Mouse (Mus musculus) ovary, adult 18-20 months (tissue): ENCODE results near the gene Sorbs2.

Source experiments
- DNase-seq: peaks from one replicate; pipeline ENCODE4 v3.0.0; 2022; ENCODE audit warnings: low spot score, mixed read lengths

Gene Sorbs2

DNA sequence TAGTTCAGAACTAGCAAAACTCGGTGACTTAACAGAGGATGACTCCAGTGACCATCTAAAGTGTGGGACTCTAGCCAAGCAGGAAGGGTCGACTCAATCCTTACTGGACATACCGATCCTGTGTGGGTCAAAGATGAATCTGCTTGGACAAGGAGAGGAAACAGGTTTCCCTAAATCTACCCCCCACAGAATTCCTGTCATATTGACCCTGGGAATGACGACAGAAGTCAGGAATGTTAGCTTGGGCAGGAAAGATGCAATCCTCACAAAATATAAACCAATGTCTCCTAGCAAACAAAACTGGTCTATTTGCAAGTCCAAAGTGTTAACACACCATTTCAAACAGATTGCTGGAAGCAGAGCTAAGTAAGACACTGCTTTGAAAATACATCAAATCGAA is 118.8 kb downstream of the Sorbs2 start:
- no peak for DNase-seq

DNA sequence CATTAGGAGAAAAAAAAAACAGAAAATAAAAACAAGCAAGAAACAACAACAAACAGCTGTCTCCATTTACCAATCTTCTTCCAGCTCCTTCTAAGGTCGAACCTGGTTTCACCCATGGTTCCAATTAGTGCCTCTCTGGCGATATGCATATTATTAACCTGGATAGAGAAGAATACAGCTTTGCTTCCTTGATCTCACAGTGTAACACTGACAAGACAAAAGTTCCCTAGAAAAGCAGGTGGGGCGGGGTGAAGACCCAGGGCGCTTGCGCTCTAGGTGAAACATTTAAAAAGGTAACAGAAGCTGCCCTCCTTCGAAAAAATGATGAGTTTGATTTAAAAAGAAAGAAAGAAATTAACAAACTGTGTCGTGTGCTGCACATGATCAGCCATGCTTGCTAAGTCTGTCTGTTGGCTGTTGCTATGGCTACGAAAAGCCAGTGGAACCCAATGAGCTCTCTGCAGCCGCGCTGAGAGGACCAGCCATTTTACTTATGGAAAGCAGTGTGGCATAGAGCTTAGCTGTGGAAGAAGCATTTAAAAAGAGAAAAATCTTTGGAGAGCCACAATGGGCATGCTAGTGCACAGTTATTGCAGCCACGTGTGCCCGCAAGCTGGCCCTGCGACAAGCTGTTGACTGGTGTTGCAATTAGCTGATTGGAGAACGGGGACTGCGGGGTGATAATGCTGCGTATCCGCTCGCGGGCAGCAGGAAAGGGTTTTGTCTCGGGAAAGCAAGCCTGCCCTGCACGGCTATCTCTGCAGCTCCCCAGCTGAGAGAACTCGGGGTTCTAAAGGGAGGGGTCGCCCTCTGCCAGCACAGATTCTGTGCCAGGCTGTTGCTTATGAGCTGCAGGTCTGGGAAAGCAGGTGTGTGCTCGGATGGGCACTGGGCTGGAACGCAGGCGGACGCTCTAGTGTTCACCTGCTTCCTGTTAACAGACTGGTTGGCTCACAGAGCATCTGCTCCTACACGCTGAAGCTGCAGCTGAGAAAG is 120.0 kb downstream of the Sorbs2 start:
- peak; percentile 68 for DNase-seq

DNA sequence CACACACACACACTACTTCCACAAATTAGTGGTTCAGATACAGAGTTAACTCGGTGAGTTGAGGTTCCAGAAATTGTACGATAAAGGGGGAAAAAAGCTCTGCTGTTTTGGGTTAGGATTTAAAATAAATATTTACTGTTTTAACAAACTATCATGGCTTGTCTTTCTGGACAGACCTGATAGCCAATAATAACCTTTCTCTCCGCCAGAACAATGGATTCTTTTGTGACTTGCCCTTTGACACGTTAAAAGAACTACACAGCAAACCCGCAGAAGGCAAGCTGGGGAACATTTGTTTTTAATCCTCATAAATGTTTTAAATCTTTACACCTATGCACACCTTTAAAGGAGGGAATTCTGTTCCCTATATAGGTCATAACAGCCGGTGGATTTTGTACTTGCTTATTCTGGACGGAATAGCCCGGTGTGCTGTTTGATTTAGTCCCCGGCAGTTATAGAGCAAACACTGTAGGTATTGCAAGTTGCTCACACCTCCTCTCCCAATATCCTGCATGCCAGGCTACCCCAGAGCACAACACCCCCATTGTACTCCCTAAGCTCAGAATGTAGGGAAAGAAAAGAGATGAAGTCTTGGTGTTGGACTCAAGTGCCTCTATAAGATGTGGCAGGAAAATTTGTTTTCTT is 121.0 kb downstream of the Sorbs2 start:
- no peak for DNase-seq

DNA sequence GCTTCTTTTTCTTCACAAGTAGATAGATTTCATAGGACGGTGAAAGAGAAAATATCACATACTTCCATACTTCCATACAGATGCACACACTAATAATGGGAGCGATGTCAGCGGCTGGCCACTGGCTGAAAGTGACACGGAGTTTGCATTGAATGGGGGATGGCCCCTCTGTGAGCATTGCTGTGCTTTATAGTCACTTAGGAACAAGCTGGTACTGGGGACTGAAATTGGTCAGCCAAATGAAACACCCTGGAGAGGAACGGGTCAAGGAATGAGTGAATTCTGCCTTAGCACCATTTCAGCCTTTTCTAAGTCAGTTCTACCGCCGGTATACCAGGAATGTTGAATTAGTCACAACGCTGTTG is 121.5 kb downstream of the Sorbs2 start:
- no peak for DNase-seq

DNA sequence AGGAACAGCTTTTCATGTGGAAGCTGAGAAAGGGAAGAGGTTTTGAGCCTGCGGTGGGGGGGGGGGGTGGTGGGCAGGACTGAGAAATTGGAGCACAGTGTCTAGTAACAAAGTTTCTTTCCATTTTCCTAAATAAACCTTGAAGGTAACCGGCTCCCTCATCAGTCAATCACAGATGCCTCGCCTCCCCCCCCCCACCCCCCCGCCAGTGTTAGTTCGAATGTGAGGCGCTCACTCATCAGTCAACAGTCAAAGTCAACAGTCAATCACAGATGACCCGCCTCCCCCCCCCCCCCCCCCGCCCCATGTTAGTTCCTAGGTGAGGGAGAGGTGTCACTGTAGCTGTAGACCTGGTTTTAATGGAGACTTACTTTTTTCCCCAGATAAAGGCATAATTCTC is 123.4 kb downstream of the Sorbs2 start:
- no peak for DNase-seq

DNA sequence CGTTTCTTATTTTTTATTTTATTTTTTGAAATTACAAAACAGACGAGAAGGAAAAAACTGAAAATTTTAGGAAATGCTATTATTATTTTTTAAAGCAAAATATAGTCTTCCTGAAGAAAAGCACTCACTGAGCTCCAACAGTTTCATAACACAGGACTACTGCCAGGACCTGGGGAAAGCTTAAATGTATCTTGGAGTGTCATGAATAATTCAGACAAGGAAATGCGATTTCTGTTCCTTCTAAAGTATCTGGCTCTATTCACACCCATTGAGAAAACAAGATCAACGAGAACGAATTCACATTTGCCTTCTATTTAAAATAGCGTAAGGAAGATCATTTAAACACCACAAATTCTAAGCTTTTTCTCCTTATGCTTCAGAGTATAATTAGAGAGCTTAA is 127.6 kb downstream of the Sorbs2 start:
- DNase-seq, result no peak

DNA sequence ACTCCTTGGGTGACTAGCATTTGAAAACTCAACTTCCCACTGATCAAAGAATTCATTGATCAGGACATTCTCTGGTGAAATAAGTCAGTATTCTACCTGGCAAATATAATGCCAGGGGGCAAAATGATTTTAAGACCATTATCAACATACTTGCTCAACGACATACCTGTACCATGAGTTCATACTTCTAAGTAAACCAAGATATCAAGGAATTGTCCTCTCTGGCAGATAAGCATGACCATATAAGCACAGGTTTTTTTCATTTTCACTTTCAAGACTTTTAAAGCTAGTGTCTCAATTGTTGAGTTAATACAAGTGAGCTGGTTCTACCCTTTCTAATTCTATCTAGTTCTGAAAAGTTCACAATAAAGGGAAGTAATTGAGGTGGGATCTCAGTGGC is 130.2 kb downstream of the Sorbs2 start:
- no peak for DNase-seq

DNA sequence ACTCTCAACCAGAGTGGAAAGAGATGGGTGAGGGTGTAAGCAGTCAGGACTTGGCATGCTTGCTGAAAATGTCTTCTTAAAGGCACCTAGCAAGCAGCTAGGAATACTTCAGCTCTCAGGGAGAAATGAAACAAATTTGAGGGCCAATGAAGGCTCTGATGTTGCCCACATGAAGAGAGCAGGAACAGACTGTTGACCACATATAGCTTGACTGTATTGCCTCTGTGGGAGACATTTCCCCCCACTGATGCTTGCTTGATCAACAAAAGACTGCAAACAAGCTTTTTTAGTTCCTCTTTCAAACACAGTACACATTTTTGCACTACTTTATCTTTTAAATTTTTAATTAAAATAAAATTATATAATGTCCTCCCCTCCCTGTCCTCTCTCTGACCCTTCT is 131.9 kb downstream of the Sorbs2 start:
- no peak for DNase-seq

DNA sequence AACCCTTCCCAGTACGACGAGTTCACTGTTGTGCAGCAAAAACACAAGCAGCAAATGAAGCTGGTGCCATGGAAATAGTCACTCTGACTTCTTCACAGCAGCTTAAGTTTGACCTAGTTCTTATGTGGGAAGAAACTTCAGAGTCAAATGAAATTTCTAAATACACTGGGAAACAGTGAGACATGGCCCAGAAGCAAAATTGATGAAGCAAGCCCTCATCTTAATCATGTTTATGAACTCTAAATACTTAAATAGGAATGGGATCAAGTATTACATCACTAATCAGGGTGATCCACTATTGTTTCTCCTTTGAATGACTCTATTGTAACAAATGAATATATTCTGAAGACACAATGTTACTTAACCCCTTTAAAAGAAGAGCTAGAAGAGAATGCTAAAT is 137.1 kb downstream of the Sorbs2 start:
- DNase-seq, result no peak

DNA sequence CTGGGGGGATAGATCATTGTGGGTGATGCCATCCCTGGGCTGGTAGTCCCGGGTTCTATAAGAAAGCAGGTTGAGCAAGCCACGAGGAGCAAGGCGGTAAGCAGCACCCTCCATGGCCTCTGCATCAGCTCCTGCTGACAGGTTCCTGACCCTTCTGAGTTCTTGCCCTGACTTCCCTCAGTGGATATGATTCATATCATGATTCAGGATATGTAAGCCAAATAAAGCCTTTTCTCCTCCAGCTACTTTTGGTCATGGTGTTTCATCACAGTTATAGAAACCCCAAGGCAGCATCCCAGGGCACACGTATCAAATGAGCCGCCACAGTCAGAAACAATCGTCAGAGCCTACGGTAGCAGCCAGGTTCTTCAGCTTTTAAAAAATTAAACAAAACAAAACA is 141.5 kb downstream of the Sorbs2 start:
- DNase-seq, result no peak

DNA sequence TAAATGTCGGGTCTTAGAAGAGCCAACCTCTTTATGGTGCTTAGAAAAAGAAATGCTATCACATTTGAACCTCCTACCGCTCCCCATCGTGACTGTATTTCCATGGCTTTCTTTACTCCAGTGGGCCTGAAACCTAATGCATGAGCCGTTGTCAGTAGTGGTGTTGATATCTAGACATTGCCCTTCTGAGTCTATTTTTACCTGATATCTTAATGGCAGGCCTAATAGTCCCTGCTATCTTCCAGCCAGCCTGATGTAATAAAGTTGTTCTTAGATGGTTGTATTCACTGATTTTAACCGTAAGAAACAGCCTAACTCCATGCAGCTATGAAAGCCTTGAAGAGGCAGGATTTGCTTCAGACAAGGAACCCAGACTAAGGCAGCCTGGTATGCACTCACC is 142.4 kb downstream of the Sorbs2 start:
- no peak for DNase-seq

DNA sequence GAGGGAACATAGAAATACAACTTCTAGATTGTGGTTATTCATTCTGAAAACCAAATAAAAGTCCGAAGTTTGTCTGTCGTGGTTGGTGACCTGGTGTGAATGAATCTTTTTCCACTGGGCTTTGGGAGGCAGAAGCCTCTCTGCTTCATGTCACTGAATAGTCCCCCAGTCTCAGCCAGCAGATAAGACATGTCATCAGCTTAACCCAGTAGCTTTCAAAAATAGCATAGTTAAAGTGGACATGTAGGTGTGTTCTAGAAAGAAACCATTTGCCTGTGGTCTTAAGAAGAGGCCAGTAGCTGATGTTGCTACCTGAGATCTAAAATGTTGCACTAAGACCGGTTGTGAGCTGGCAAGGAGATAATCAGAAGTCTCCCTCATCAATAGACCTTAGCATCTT is 150.4 kb downstream of the Sorbs2 start:
- DNase-seq, result no peak

DNA sequence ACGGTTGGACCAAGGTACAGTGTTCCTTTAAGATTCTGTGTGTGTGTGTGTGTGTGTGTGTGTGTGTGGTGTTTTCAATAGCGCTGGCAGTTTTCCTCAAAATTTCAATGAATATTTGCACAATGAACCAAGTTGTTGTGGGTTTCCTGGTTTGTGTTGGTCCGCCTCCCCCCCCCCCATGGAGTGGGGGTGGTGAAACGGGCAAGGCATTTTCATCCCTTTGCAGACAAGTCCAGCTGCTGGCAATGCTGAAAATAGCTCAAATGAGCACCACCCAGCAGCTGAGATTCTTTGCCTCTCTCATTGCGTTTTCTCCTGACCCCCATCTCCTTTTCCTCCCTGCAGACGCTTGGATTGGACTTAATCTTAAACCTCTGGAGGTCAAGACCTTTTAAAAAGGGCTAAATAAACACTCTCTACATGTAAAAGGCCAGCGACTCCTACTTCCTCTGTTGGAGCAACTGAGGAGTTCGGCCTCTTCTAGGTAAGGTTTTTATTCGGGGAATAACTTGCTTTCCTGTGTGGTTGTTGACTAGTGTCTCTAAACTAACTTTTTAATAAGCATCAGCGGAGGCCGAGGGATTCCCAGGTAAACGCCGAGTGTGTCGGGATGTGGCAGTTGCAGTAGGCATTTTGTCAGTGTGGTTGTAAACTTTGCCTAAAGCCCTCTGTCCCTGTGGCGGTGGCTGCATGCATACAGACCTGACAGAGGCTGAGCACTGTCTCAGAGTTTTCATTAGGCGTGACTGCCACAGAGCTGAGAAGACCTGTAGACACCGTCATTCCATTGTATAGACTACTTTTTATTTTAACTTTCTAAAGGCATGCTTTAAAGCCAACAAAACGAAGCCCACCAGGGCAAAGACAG is 151.1 kb downstream of the Sorbs2 start:
- DNase-seq, result no peak

DNA sequence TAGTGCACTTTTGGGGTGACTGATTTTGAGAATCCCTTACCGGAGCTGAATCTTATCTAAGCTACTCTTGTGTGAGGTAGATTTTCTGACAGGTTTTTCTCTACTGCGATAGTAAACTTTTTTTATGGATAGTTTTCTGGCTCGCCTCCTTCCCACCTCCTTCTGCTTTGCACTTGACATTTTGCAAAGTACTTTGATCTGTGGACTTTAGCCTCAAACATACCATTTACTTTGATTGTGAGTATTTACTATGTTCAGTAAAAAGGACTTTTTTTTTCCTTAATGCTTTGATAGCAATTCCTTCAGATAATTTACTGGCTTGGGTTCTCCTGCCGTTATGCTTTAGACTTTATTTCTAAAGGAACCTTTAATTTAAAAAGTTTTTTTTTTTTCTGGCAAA is 151.9 kb downstream of the Sorbs2 start:
- no peak for DNase-seq

DNA sequence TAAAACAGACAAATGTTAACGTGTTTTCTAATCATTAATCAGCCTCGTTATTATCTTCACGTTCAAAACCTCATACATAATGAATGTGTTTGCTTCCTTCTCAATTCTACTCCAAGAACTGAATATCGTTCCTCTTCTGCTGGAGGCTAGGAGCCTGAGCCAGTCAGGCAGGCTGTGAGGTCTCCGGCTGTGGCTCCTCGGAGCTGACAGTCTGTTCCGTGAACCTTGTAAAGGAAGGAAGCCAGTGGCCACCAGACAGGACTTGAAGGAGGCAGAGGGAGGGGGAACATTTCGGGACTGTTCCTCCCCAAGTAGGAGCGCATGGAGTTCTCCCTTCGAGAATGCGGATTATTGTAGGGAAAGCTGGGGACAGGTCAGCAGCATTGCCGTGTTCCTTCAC is 153.0 kb downstream of the Sorbs2 start:
- DNase-seq, result no peak

DNA sequence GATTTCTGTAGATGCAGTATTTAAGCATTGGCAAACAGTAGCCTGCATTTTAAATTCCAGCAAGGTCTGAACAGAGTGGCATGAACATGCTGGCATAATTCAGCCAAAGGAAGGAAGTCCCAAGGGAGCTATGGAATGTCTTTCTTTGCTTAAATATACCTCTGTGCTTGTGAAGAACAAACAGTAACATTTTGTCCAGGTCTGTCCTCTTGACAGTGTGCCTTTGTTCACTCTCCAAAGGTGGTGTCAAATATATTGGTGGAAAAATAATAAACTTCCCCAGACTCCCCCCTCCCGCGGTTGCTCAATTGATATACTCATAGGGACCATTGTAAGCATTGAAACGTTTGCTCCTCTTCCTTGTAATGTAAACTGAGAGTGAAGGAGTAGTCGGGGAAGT is 154.0 kb downstream of the Sorbs2 start:
- no peak for DNase-seq

DNA sequence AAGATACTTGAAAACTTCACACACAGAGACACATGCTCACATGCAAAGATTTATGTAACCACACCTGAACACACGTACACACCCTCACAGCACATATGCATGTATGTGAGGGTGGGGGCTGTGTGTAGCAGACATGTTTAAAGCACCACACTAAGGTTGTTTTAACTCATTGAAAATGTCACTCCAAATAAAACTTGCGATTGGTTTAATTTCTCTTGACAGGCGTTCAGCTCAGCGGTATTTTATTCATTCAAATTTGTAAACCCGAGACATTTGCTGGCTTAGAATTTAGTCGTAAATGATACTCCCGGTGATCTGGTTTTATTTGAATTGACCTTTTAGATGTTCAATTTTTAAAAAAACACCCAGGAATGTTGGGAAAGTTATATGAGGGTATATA is 158.6 kb downstream of the Sorbs2 start:
- DNase-seq, result no peak

DNA sequence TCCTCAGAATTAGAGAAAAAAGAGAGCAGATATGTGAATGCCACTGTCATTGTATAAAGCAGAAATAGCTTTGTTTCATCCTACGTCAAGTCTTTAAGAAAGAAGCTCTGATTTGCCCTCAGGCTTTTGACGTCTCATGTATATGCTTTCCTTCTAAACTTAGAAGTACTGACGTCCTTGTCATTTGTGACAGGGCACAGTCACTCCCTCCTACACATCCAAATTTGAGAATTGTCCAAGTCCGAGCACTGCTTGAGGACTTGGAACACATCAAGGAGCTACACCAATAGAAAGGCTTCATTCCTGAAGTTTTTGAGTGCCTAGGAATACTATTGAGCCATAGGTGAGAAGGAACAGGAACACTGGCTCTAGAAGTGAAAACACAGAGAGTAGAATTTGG is 165.6 kb downstream of the Sorbs2 start:
- no peak for DNase-seq

DNA sequence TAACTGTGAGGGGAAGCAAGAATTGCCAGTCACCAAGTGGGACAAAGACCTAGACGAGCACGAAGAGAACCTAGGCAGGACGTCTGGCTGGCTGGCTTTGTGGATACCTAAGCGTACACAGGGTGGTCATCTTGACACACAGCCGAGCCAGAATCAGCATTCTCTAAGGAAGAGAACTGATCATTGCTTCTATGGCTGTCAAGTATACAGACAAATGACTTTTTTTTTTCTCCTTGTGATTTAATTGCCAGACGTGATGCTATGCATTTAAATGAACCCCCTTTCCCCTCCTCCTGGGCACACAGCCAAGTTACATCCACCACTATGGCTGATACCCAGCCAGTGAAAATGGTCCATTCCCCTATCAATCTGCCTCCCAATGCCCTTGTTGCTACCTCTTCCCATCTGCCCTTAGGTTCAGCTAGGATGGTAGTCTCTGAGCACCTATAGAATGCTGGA is 168.3 kb downstream of the Sorbs2 start:
- DNase-seq, result no peak

DNA sequence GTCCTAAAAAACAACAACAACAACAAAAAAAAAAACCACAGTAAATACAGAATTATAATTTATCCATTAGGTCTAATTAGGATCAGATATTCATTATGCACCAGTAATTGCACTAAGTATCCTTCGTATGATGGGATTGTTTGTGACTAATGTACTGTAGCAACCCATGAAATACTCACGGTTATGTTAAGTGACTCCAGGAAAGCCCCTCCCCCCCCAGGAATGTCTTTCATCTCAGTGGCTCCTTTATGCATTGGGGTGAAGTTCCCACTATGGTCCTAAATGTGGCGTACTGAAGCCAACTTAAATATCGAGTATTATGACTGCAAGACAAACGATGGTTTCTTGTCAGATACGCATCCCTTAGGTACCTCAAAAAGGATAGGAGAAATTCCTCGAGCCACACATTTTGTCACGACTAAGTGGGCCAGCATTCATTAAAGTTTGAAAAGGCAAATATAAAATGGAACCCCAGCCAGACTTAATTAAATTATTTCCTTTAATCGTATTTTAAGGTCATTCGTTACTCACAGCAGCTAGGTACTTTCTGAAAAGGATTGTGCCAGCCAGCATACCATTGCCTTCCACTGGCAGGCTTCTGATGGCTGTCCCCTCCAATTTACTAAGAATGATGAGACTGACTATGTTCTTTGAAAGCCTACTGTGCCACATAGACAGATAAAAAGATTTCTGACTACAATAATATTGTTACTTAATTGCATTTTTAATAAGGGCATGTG is 169.7 kb downstream of the Sorbs2 start:
- DNase-seq, result no peak

DNA sequence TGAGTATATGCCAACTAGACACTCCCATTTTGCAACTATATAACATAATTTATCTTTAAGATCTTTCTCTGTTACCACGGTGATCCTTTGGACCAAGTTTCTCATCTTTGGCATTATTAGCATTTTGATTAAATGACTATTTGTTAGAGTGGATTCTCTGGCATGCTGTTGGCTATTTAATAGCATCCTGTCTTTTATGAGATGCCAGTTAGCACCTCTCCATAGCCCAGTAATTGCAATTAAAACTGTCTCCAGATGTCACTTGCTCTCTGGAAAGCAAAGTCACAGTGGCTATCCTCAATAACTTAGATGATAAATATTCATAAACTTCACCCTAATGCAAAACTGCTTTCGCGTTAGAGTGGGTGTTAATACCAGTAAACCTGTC is 170.3 kb downstream of the Sorbs2 start:
- no peak for DNase-seq

DNA sequence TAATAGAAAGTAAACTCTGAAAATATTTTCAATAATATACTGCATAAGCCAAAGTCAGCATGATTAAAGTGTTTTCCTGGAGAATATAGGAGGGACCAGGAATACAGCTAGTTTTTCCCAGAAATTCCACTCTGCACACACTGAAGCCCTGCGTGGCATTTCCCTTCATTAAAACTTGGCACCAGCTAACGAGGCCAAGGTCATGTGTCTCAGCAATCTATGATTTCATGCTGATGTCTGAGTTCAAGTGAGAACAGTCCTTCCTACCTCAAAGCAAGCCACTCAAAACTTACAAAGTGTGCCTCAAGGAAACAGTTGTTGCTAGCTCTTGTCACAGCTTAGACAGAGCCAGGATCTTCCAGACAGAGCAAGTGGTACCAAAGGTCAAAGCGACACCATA is 173.6 kb downstream of the Sorbs2 start:
- peak; percentile 30 for DNase-seq
